Mouse (Mus musculus) forebrain, embryonic 10.5 days (tissue): ENCODE data around the gene Ccdc158. TPM values are rescaled to one million over a fixed set of nuclear protein-coding genes. Genes with fewer than 3 reads are reported as not detected.

ENCODE experiments used
- DNase-seq: peaks from one replicate; pipeline ENCODE4 v3.0.0-alpha.2; 2017; ENCODE audit warnings: low spot score; ENCODE audit errors: extremely low spot score
- H3K27ac ChIP-seq: fragments of 300-500 bp; sonication (generic); 2 replicates; pipeline ENCODE4 v1.5.1; 2016; ENCODE audit warnings: mild to moderate bottlenecking
- H3K27me3 ChIP-seq: fragments of 300-500 bp; sonication (generic); 2 replicates; pipeline ENCODE4 v1.6.1; 2016; ENCODE audit warnings: mild to moderate bottlenecking; ENCODE audit not compliant: poor library complexity, severe bottlenecking
- H3K36me3 ChIP-seq: fragments of 300-500 bp; sonication (generic); replicated peaks from 2 replicates; pipeline ENCODE4 v1.6.1; 2016; ENCODE audit warnings: mild to moderate bottlenecking, moderate library complexity
- H3K4me1 ChIP-seq: fragments of 300-500 bp; sonication (generic); 2 replicates; pipeline ENCODE4 v1.6.1; 2016
- H3K4me3 ChIP-seq: fragments of 300-500 bp; sonication (generic); 2 replicates; pipeline ENCODE4 v1.5.1; 2016; ENCODE audit warnings: mild to moderate bottlenecking, moderate library complexity
- H3K9me3 ChIP-seq: fragments of 300-500 bp; sonication (generic); 2 replicates; pipeline ENCODE4 v1.6.1; 2016; ENCODE audit warnings: mild to moderate bottlenecking, moderate library complexity
- WGBS: fragments of 180-500 bp; shearing (Covaris S2); methylation state at CpG from one replicate; pipeline ENCODE4 v1.1.7; 2016; 5-methylcytosine and 5-hydroxymethylcytosine counted together
- polyA plus RNA-seq: library from polyadenylated mRNA; unstranded; fragments of >200 nt; fragmentation: Nextera tagmentation; extraction: Ambion mirVana; gene quantifications from 2 replicates; pipeline ENCODE4 v1.2.1, GENCODE M21; 2016

Gene Ccdc158
- polyA plus RNA-seq, 1 experiment from 2014 or later = 1.4 TPM

- DNase-seq = peak; percentile 71
- Histone ChIP-seq H3K9me3 (no peaks in the 10 kb centered on the region), H3K4me3 (peak overlapping the region; percentile 71), H3K27ac (peak overlapping the region; percentile 95), H3K4me1 (peaks cover 49% of the 10 kb centered on the region), H3K36me3 (peaks cover 5% of the 10 kb centered on the region; the same call in 1 of the 2 replicates), H3K27me3 (no peaks in the 10 kb centered on the region)
- WGBS = under 1% methylated on average over 39 of the region's 39 CpGs
Measured at GRCm38 (mm10) chr5:92682621-92683348, 7.7 kb upstream of the Ccdc158 start.

- Histone ChIP-seq H3K9me3 (no peaks in the 10 kb centered on the region), H3K27ac (peak overlapping the region; percentile 41), H3K4me3 (no peak overlapping the region), H3K36me3 (peaks cover 5% of the 10 kb centered on the region; the same call in 1 of the 2 replicates), H3K27me3 (peaks cover 1% of the 10 kb centered on the region; the same call in 1 of the 2 replicates), H3K4me1 (peaks cover 44% of the 10 kb centered on the region)
- 86% methylated on average over 10 of the region's 10 CpGs for WGBS
- DNase-seq = no peak
Measured at GRCm38 (mm10) chr5:92681861-92682260, 6.8 kb upstream of the Ccdc158 start.

- Histone ChIP-seq H3K36me3 (no peaks in the 10 kb centered on the region), H3K4me3 (no peak overlapping the region), H3K4me1 (peaks cover 51% of the 10 kb centered on the region), H3K9me3 (no peaks in the 10 kb centered on the region), H3K27ac (no peak overlapping the region), H3K27me3 (peaks cover 12% of the 10 kb centered on the region)
- WGBS = 39% methylated on average over 4 of the region's 4 CpGs
- peak; percentile 30 for DNase-seq
Measured at GRCm38 (mm10) chr5:92679441-92679840, 4.4 kb upstream of the Ccdc158 start.

GRCm38 (mm10) chr5:92675574-92675920 is 476 bp upstream of the Ccdc158 start:
- no peaks in the 10 kb centered on the region for H3K36me3 ChIP-seq
- peak overlapping the region; percentile 78 for H3K27ac ChIP-seq
- H3K4me1 ChIP-seq = peaks cover 27% of the 10 kb centered on the region
- no peak for DNase-seq
- H3K4me3 ChIP-seq = peak overlapping the region; percentile 57
- peaks cover 17% of the 10 kb centered on the region for H3K27me3 ChIP-seq
- WGBS = 4% methylated on average over 9 of the region's 9 CpGs
- H3K9me3 ChIP-seq = no peaks in the 10 kb centered on the region

- H3K27me3 ChIP-seq = no peaks in the 10 kb centered on the region
- WGBS = 82% methylated on average over 5 of the region's 5 CpGs
- no peaks in the 10 kb centered on the region for H3K9me3 ChIP-seq
- no peak for DNase-seq
- H3K27ac ChIP-seq = no peak overlapping the region
- H3K4me3 ChIP-seq = no peak overlapping the region
- H3K36me3 ChIP-seq = no peaks in the 10 kb centered on the region
- peaks cover 11% of the 10 kb centered on the region for H3K4me1 ChIP-seq
Measured at GRCm38 (mm10) chr5:92666860-92667259, 8.2 kb downstream of the Ccdc158 start.

GRCm38 (mm10) chr5:92664321-92664720 is 10.8 kb downstream of the Ccdc158 start:
- H3K36me3 ChIP-seq = 0 out of 2 replicates have a peak, but pooled peaks cover 5% of the 10 kb centered on the region
- H3K4me3 ChIP-seq = no peak overlapping the region
- no peak overlapping the region for H3K27ac ChIP-seq
- no peak for DNase-seq
- H3K9me3 ChIP-seq = no peaks in the 10 kb centered on the region
- H3K4me1 ChIP-seq = peaks cover under 1% of the 10 kb centered on the region; the same call in 1 of the 2 replicates
- H3K27me3 ChIP-seq = no peaks in the 10 kb centered on the region
- 77% methylated on average over 2 of the region's 2 CpGs for WGBS

- Histone ChIP-seq H3K9me3 (no peaks in the 10 kb centered on the region), H3K27ac (no peak overlapping the region), H3K27me3 (no peaks in the 10 kb centered on the region), H3K4me1 (no peaks in the 10 kb centered on the region), H3K4me3 (no peak overlapping the region), H3K36me3 (0 out of 2 replicates have a peak, but pooled peaks cover 5% of the 10 kb centered on the region)
- WGBS = 15% methylated on average over 1 of the region's 1 CpGs
- peak; percentile 55 for DNase-seq
Measured at GRCm38 (mm10) chr5:92656256-92656655, 18.8 kb downstream of the Ccdc158 start.

- H3K36me3 ChIP-seq = no peaks in the 10 kb centered on the region
- 85% methylated on average over 3 of the region's 3 CpGs for WGBS
- H3K27ac ChIP-seq = no peak overlapping the region
- H3K27me3 ChIP-seq = no peaks in the 10 kb centered on the region
- no peaks in the 10 kb centered on the region for H3K4me1 ChIP-seq
- no peaks in the 10 kb centered on the region for H3K9me3 ChIP-seq
- H3K4me3 ChIP-seq = no peak overlapping the region
- no peak for DNase-seq
Measured at GRCm38 (mm10) chr5:92640861-92641260, 34.2 kb downstream of the Ccdc158 start.

GRCm38 (mm10) chr5:92635891-92636290 is 39.2 kb downstream of the Ccdc158 start:
- 93% methylated on average over 5 of the region's 5 CpGs for WGBS
- Histone ChIP-seq H3K36me3 (no peaks in the 10 kb centered on the region), H3K27me3 (no peaks in the 10 kb centered on the region), H3K4me3 (no peak overlapping the region), H3K4me1 (no peaks in the 10 kb centered on the region), H3K9me3 (no peaks in the 10 kb centered on the region), H3K27ac (no peak overlapping the region)
- DNase-seq = no peak

- no peak overlapping the region for H3K4me3 ChIP-seq
- no peak overlapping the region for H3K27ac ChIP-seq
- H3K9me3 ChIP-seq = no peaks in the 10 kb centered on the region
- no peak for DNase-seq
- H3K27me3 ChIP-seq = no peaks in the 10 kb centered on the region
- H3K36me3 ChIP-seq = no peaks in the 10 kb centered on the region
- WGBS = 78% methylated on average over 3 of the region's 3 CpGs
- no peaks in the 10 kb centered on the region for H3K4me1 ChIP-seq
Measured at GRCm38 (mm10) chr5:92634916-92635315, 40.2 kb downstream of the Ccdc158 start.

GRCm38 (mm10) chr5:92633526-92633925 is 41.5 kb downstream of the Ccdc158 start:
- Histone ChIP-seq H3K27ac (no peak overlapping the region), H3K27me3 (no peaks in the 10 kb centered on the region), H3K9me3 (no peaks in the 10 kb centered on the region), H3K4me1 (no peaks in the 10 kb centered on the region), H3K36me3 (no peaks in the 10 kb centered on the region), H3K4me3 (no peak overlapping the region)
- WGBS = 62% methylated on average over 4 of the region's 4 CpGs
- DNase-seq = no peak

- H3K4me1 ChIP-seq = no peaks in the 10 kb centered on the region
- WGBS = 90% methylated on average over 7 of the region's 7 CpGs
- H3K27me3 ChIP-seq = no peaks in the 10 kb centered on the region
- DNase-seq = no peak
- no peak overlapping the region for H3K27ac ChIP-seq
- H3K4me3 ChIP-seq = no peak overlapping the region
- H3K36me3 ChIP-seq = no peaks in the 10 kb centered on the region
- peaks cover 4% of the 10 kb centered on the region; the same call in 1 of the 2 replicates for H3K9me3 ChIP-seq
Measured at GRCm38 (mm10) chr5:92627896-92628295, 47.2 kb downstream of the Ccdc158 start.

- H3K36me3 ChIP-seq = no peaks in the 10 kb centered on the region
- peaks cover 4% of the 10 kb centered on the region; the same call in 1 of the 2 replicates for H3K9me3 ChIP-seq
- H3K4me1 ChIP-seq = no peaks in the 10 kb centered on the region
- no peak overlapping the region for H3K4me3 ChIP-seq
- DNase-seq = no peak
- H3K27ac ChIP-seq = no peak overlapping the region
- no peaks in the 10 kb centered on the region for H3K27me3 ChIP-seq
- WGBS = 91% methylated on average over 5 of the region's 5 CpGs
Measured at GRCm38 (mm10) chr5:92621883-92622282, 53.2 kb downstream of the Ccdc158 start.
